Mouse (Mus musculus) kidney, postnatal 36 days (tissue): ENCODE data around the gene Matn4.

Experiments
- DNase-seq, 2 experiments: peaks; one replicate each; pipeline ENCODE4 v3.0.0; 2021 to 2022; ENCODE audit warnings: mixed read lengths in 2 of 2

Gene Matn4

DNA sequence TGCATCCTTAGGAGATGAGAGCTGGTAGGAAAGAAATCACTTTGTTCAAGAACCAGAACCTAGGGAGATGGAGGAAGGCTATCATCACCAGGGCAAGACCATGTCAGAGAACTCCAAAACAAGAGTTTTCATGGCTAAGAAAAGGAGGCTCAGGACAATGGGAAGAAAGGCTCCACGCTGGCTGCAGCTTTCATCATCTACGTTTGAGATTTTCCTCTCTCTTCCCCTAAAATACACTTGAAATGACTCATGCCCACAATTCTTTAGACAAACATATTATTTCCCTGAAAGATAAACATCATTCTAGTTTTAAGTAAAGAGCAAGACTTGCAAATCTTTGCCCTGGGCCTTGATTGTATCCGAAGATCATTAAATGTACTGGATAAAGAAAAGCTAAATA is 33.6 kb downstream of the Matn4 start:
- no peak for DNase-seq

DNA sequence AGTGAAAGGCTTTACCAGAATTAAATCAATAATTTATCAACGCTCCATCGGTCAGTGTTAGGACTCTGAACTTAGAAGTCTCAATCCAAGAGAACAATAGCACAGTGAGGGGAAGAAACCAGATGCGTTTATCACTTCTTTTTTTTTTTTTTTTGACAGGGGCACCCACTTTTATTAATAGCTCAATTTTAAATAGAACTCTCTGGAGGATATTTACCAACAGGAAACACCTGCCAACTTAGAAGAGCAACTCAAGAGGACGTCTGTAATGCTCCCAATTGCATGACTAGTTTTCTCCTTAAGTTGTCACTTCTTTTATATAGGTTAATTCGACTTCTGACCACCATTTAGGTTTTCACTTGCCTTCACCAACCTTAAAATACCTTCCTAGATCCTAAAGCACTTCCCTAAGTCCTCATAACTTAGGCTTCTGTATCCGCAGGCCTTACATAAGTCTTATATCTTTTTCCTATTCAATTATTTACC is 36.3 kb downstream of the Matn4 start:
- no peak for DNase-seq

DNA sequence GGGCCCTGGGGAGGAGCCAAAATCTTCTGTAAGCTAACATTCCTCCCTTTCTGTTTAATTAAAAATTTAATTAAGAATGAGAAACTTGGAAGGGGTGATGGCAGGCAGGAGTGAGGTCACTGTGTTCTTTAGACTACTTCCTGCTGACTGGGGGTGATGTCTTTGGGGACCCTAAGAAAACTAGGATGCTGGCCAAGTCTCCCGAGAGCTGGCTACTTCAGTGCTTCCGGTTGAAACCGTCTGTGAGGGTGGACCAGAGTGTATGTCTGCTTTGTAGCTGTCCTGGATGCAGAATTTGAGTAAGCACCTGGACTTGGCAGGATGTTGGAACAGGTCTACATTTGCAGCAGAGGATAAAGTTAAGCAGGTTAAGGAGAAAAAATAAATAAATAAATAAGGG is 38.0 kb downstream of the Matn4 start:
- peak in 1 of 2 experiments; percentile 5 for DNase-seq

DNA sequence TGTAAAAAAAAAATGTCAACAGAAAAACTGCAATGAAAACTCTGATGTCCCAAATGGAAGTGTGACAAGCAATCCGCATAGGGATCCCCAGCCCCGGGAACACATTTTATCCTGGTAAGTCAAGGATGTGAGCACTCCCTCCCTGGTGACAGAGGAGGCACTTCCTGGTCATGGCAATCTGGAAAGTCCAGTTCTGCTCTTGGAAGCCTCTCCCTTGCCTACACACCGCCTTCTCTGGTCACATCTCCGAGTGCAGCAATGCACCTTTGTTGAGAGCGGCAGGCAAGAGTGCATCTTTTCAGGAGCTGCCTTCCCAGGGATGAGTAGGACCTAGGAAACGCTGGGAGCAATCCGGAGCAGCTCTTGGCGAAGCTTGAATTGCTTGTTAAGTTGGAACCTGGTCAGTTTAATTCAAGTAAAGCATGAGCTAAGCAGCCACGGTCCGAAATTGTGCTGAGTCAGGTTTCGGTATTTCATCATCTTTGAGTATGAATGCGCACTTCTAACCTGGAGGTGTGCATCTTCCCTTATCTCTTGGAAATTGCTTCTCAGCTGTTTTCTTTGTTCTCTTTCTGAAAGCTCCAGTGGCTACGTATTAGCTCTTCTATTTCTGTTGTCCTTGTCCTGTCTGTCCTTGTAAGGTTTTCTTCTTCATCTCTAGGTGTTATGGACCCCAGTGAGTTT is 43.8 kb downstream of the Matn4 start:
- DNase-seq: no peak

DNA sequence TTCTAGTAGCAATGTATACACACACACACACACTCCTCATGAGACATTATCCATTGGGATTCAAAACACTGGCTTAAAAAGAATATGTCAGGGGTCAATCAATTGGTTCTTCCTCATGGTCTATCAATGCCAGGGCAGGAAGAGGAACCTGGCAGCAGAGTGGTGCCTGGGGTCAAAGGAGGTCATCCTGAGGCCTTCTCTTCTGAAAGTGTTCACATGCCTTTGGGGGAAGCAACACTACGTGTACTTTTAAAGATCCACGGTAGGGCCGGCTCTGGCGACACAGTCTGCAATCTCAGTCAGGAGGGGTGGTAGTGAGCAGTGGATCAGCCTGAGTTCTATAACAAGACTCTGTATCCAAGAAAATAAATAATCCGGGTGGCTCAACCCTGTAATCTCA is 45.3 kb downstream of the Matn4 start:
- no peak for DNase-seq

DNA sequence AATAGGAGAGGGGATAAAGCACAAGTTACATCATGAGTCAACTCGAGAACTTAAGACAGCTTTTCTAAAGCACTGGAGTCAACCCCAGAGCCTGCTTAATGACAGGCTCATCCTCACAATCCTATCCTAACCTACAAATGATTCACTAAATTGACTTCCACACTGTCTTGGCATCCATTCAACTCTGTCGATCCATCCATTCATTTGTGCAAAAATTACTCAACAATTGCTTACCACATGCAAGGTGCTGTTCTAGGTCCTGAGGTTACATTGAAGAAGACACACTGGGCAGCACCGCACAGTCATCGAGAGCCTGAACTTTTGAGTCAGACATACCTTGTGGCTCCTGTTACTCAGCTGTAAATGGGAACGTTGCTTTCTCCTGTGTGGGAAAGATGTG is 45.9 kb downstream of the Matn4 start:
- DNase-seq: no peak

DNA sequence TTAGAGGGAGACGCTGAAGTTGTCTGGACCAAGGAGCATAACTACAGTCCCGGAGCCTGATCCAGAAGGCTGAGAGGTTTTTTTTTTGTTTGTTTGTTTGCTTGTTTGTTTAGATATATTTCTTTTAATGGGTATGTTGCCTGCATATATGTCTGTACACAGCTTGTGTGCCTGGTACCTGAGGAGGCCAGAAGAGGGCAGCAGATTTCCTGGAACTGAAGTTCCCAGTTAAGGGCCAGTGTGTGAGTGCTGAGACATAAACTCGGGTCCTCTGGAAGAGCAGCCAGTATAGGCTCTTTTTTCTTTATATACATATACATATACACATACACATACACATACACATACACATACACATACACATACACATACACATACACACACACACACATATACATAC is 46.6 kb downstream of the Matn4 start:
- DNase-seq: peak in 1 of 2 experiments; percentile 36

DNA sequence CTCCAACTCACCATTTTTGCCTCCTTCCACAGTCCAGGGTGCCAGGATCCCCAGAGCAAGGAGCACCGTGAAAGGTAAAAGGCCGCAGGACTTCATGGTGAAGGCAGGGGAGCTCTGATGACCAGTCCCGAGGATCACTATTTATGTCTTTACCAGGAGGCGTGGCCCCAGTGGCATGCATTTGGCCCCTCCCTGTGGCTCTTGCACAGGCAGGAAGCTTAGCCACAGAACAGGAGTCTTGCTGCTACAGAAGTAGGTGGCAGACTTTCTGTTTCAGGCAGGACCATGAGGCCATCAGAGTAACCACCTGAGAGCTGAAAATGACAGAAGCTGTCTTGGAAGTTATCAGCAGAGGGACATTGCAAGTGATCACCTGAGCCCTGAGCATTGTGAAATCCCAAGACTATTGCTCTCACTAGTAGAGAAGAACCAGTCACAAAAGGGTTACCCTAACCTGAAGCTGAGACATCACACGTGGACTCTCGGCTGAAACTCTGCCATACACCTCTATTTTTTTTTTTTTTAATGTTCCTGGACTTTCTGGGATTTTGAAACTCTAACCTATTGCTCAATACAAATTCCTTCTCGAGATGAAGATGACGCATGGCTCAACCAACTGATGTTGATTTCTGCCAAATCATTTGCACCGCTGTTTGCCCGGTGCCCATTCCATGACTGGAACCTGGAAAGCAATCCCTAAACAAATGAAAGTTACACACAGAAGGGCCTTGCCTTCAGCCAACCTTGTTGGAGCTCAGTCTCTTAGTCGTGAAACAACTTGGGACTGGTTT is 48.6 kb downstream of the Matn4 start:
- DNase-seq: no peak

DNA sequence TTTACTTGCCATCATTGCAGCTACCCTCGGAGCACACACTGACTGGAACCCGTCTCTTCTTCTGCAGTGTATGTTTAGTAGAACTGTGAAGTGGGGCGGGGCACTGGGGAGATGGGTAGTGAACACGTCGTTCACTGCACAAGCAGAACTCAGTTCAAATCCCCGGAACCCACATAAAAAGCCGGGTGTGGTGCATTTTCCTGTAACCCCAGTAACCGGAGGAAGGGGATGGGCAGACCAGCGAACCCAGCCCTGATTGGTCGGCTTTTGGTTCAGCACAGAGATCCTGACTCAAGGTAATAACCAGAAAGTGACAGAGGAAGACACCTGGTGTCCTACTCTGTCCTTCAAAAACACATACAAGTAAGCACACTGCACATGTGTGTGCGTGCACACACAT is 51.6 kb downstream of the Matn4 start:
- no peak for DNase-seq

DNA sequence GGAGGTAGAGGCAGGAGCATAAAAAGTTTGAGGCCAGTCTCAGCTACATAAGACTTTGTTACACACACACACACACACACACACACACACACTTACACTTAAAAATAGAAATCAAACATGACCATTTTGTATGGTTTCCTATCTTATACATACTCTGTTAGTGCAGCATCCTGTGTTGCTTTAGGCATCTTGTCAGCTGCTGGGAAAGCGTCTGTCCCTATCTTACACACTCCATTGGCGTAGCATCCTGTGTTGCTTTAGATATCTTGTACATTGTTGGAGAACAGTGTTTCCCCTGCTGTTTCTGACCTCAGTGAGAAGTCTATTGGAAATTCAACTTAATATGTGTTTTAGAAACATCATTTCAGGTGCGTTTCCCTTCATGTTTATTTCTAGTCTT is 52.3 kb downstream of the Matn4 start:
- no peak for DNase-seq

DNA sequence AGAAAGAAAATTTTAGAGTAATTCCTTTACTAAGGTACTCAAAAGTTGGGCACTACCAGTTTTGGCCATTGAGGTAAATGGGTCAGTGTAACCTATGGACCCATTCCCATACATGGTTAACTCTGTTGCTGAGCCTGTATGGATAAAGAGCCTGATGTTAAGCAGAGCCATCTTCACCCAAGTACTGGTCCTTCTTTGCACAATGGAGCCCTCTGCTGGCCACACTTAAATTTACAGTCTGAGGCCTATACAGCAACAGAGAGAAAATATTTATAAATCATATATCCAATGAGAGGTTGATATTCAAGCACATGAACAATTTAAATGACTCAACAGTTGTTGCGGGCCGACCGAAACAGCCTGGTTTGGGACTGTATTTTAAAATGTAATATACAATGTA is 56.0 kb downstream of the Matn4 start:
- DNase-seq: peak; percentile 14 to 75

DNA sequence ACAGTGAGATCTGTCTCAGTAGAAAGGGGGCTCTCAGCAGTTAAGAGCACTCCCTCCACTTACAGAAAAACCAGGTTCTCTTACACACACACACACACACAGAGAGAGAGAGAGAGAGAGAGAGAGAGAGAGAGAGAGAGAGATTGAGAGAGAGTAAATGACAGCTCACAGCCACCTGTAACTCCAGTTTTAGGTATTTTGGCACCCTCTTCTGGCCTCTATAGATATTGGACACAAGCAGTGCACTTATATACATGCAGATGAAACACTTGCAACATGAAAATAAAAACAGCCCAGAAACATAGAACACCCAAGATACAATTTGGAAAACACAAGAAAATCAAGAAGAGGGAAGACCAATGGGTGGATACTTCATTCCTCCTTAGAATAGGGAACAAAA is 57.3 kb downstream of the Matn4 start:
- peak in 1 of 2 experiments; percentile 6 for DNase-seq

DNA sequence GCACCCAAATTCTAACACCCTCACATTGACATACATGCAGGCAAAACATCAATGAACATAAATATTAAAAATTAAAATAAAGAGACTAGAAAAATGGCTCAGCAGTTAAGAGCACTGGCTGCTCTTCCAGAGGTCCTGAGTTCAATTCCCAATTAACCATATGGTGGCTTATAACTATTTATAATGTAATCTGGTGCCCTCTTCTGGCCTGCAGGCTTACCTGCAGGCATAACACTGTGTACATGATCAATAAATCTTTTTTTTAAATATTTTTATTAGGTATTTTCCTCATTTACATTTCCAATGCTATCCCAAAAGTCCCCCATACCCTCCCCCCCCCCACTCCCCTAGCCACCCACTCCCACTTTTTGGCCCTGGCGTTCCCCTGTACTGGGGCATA is 61.2 kb downstream of the Matn4 start:
- peak in 1 of 2 experiments; percentile 7 for DNase-seq
